Mouse (Mus musculus): ENCODE data around the gene Dhrs11.

The Dhrs11 gene

GRCm38 (mm10) chr11:84823484-84823897 is 5.3 kb downstream of the Dhrs11 start:
- DNase-seq (ENCODE audit: low read depth) = peak; percentile 84

- peak; percentile 60 for DNase-seq (ENCODE audit: low read depth)
Measured at GRCm38 (mm10) chr11:84822487-84822886, 6.3 kb downstream of the Dhrs11 start.

GRCm38 (mm10) chr11:84821131-84821770 is 7.5 kb downstream of the Dhrs11 start:
- no peak for DNase-seq (ENCODE audit: low read depth)

- DNase-seq (ENCODE audit: low read depth) = peak; percentile 94
Measured at GRCm38 (mm10) chr11:84818961-84819692, 9.7 kb downstream of the Dhrs11 start, which contains the start of gene Mrm1. Gene Mrm1, minus strand, starts transcription at chr11:84819515.

- DNase-seq (ENCODE audit: low read depth) = peak; percentile 93
Measured at GRCm38 (mm10) chr11:84818085-84818960, 10.5 kb downstream of the Dhrs11 start.

- DNase-seq (ENCODE audit: low read depth) = no peak
Measured at GRCm38 (mm10) chr11:84817362-84817761, 11.4 kb downstream of the Dhrs11 start.

- no peak for DNase-seq (ENCODE audit: low read depth)
Measured at GRCm38 (mm10) chr11:84813724-84814510, 14.9 kb downstream of the Dhrs11 start.

GRCm38 (mm10) chr11:84804373-84804772 is 24.4 kb downstream of the Dhrs11 start:
- no peak for DNase-seq (ENCODE audit: low read depth)

- peak; percentile 60 for DNase-seq (ENCODE audit: low read depth)
Measured at GRCm38 (mm10) chr11:84797627-84798353, 31.0 kb downstream of the Dhrs11 start.

- no peak for DNase-seq (ENCODE audit: low read depth)
Measured at GRCm38 (mm10) chr11:84797026-84797425, 31.8 kb downstream of the Dhrs11 start.

GRCm38 (mm10) chr11:84794496-84795113 is 34.2 kb downstream of the Dhrs11 start:
- DNase-seq (ENCODE audit: low read depth) = no peak

GRCm38 (mm10) chr11:84793545-84793944 is 35.2 kb downstream of the Dhrs11 start:
- no peak for DNase-seq (ENCODE audit: low read depth)

- DNase-seq (ENCODE audit: low read depth) = no peak
Measured at GRCm38 (mm10) chr11:84790383-84790782, 38.4 kb downstream of the Dhrs11 start.

- no peak for DNase-seq (ENCODE audit: low read depth)
Measured at GRCm38 (mm10) chr11:84780143-84780870, 48.5 kb downstream of the Dhrs11 start.

- no peak for DNase-seq (ENCODE audit: low read depth)
Measured at GRCm38 (mm10) chr11:84775560-84775959, 53.2 kb downstream of the Dhrs11 start.

GRCm38 (mm10) chr11:84774870-84775514 is 53.8 kb downstream of the Dhrs11 start:
- DNase-seq (ENCODE audit: low read depth) = no peak

Data from c-Kit-positive CD71-positive TER-119-negative erythroid progenitor cells, embryonic 14.5 days (primary cell).